Comparison of ENCODE assay signal across 22 mouse cellular contexts in the genomic region with DNA sequence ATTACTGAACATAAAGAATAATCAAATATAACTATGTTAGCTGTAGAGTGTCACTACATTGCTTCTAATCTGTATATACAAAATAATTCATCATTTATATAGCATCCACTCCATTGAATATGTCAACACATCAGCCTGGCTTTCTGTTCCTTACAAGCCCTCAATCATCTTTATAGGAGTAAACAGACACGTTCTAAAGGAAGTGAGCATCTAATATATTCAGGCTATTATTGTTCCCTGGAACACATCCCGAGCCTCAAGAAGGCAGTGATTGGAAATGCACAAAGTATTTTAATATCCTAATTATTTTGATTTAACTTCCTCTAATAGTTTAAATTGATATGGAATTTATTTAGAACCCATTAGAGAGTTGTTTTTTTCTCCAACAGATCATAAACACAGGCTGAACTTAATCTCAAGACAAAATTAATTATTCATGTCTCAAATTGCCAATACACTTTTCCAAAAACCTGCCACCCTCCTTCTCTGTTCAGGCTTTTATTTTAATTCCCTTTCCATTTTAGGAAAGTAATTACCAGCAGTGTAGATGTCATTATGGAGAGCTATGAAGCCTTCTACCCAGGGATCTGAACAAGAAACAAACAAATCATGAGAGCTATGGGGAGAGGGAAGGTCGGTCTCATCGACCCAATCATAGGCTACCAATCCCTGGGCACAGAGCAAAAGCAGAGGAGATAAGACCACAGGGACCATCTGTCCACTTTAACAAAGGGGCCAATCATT.
"Had no signal": no experiment of that assay in that cellular context is flagged by ENCODE, and none has a peak within 500 bp of the region (broad histone marks: within the 10 kb centered on the region; RNA-seq: fewer than 3 reads in every experiment).

No protein-coding gene starts in this region.

- H3K4me2 ChIP-seq: limb, embryonic 13.5 days; liver, embryonic 12.5 days; liver, embryonic 15.5 days; lung, embryonic 15.5 days had no signal

- H3K36me3 ChIP-seq: limb, embryonic 10.5 days; limb, embryonic 13.5 days; liver, embryonic 12.5 days; liver, embryonic 15.5 days; lung, embryonic 15.5 days; midbrain, embryonic 10.5 days had no signal

- H3K27ac ChIP-seq: limb, embryonic 10.5 days; limb, embryonic 13.5 days; liver, embryonic 12.5 days; liver, embryonic 15.5 days; lung, embryonic 15.5 days; midbrain, embryonic 10.5 days; stomach, postnatal 0 days had no signal

- DNase-seq: kidney, adult 2 months; kidney, postnatal 10 days; kidney, postnatal 4 days; liver; lung, adult 18-20 months; lung, postnatal 10 days; lung, postnatal 36 days; midbrain, embryonic 14.5 days; right cerebral cortex, adult 18-20 months; right cerebral cortex, postnatal 14 days; right cerebral cortex, postnatal 4 days; thymus, adult 2 months; thymus, postnatal 25 days had no signal

- H3K4me3 ChIP-seq: limb, embryonic 10.5 days; limb, embryonic 13.5 days; liver, embryonic 12.5 days; liver, embryonic 15.5 days; lung, embryonic 15.5 days; megakaryocyte, embryonic 14.5 days; midbrain, embryonic 10.5 days had no signal

- ATAC-seq: intestine, postnatal 0 days; liver, embryonic 12.5 days had no signal

- H3K4me1 ChIP-seq: limb, embryonic 10.5 days; limb, embryonic 13.5 days; liver, embryonic 12.5 days; liver, embryonic 15.5 days; lung, embryonic 15.5 days; megakaryocyte, embryonic 14.5 days; midbrain, embryonic 10.5 days had no signal

- H3K27me3 ChIP-seq: limb, embryonic 13.5 days; liver, embryonic 12.5 days; liver, embryonic 15.5 days; lung, embryonic 15.5 days; megakaryocyte, embryonic 14.5 days had no signal

- H3K9me3 ChIP-seq: limb, embryonic 10.5 days; limb, embryonic 13.5 days; liver, embryonic 12.5 days; liver, embryonic 15.5 days; lung, embryonic 15.5 days; midbrain, embryonic 10.5 days had no signal

- H3K9ac ChIP-seq: limb, embryonic 13.5 days; liver, embryonic 12.5 days; liver, embryonic 15.5 days; lung, embryonic 15.5 days had no signal
